Mouse (Mus musculus): Measurements from ENCODE around the gene Nmur1. TPM values are rescaled to one million over a fixed set of nuclear protein-coding genes. Genes with fewer than 3 reads are reported as not detected.
A peak's percentile ranks its signal among the peaks of the same experiment; 100 is the strongest.
"Not testable (repeated sequence)": the region's sequence is repeated elsewhere in the genome, so short reads cannot be mapped to it uniquely, and the experiment has no call there.

The Nmur1 gene
- polyA plus RNA-seq (2014; fragmentation: Nextera tagmentation; extraction: Ambion mirVana), result not detected in 2 replicates

DNA sequence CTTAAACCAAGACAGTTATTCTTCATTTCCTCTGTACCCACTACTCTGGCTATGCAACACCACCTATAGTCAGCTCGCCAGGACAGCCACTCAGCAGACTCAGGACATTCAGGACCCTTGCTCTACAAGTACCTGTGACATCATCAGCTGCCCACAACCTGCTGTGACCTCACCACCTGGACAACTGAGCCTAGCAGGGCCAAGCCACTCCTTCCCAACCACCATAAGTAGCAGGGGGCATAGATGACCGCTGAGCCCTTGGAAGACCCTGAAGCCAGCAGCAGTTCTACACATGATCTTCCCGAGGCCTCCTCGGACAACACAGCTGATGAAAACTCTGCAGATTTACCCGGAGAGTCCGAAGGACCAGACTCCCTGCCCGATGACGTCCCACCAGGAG lies at the start of gene Nmur1, which contains the start of gene Tex44:
Gene Nmur1 (minus strand): TSS at position 101 of the 400 bp plus-strand sequence.
Gene Tex44 (plus strand): TSS at position 202 of the 400 bp plus-strand sequence.
- 92% methylated on average over 8 of the region's 8 CpGs for WGBS
- Histone ChIP-seq H3K4me3 (ENCODE audit: low read depth, low read length) (no peak within 1 kb of the TSS), H3K9ac (replicated peaks; ENCODE audit: low read depth, low read length) (no peak within 1 kb of the TSS), H3K4me2 (replicated peaks; ENCODE audit: low read depth, low read length) (no peak within 1 kb of the TSS), H3K9me3 (ENCODE audit: control insufficient read depth, low read depth, low read length) (no peaks in the 10 kb centered on the region), H3K36me3 (ENCODE audit: control insufficient read depth, insufficient read depth, low read length) (no peaks in the 10 kb centered on the region), H3K4me1 (ENCODE audit: control insufficient read depth, insufficient read depth, low read length) (0 out of 2 replicates have a peak, but pooled peaks cover 2% of the 10 kb centered on the region), H3K27me3 (ENCODE audit: control insufficient read depth, insufficient read depth, low read length) (no peaks in the 10 kb centered on the region), H3K27ac (ENCODE audit: low read length) (no peak within 1 kb of the TSS)
- no peak for ATAC-seq (ENCODE audit: insufficient number of reproducible peaks, insufficient read depth, low FRiP score, low read depth)

DNA sequence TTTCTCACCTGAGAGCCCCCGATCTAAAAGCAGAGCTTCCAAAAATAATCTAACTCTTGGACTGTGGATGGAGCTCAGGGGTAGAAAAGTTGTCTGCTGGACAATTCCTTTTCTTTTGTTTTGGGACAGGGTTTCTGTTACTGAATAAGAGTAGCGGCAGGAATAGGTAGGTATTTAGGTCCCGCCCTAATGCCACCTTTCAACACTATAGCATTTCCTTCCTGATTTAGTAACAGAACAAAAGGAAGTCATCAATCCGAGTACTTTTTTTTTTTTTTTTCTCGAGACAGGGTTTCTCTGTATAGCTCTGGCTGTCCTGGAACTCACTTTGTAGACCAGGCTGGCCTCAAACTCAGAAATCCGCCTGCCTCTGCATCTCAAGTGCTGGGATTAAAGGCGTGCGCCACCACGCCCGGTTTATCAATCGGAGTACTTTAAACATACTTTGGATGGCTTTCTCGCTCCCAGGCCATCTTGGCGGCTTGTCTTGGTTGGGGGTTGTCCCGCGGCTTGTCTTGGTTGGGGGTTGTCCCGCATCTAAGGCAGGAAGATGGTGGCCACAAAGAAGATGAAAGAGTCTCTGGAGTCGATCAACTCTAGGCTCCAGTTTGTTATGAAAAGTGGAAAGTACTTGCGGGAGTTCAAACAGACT lies 47.2 kb upstream of the Nmur1 start:
- WGBS, result 90% methylated on average over 18 of the region's 18 CpGs
- no peaks in the 10 kb centered on the region for H3K27me3 ChIP-seq (ENCODE audit: control insufficient read depth, insufficient read depth, low read length)
- H3K36me3 ChIP-seq (ENCODE audit: control insufficient read depth, insufficient read depth, low read length), result no peaks in the 10 kb centered on the region
- peak overlapping the region; percentile 97 for H3K27ac ChIP-seq (ENCODE audit: low read length)
- no peak for ATAC-seq (ENCODE audit: insufficient number of reproducible peaks, insufficient read depth, low FRiP score, low read depth)
- H3K9me3 ChIP-seq (ENCODE audit: control insufficient read depth, low read depth, low read length), result no peaks in the 10 kb centered on the region
- H3K9ac ChIP-seq (replicated peaks; ENCODE audit: low read depth, low read length), result no peak overlapping the region
- no peak overlapping the region for H3K4me2 ChIP-seq (replicated peaks; ENCODE audit: low read depth, low read length)
- H3K4me3 ChIP-seq (ENCODE audit: low read depth, low read length), result no peak overlapping the region
- H3K4me1 ChIP-seq (ENCODE audit: control insufficient read depth, insufficient read depth, low read length), result peaks cover 8% of the 10 kb centered on the region; the same call in 1 of the 2 replicates

GRCm38 (mm10) chr1:86472197-86472952 lies 46.3 kb upstream of the Nmur1 start:
- Histone ChIP-seq H3K27me3 (ENCODE audit: control insufficient read depth, insufficient read depth, low read length) (no peaks in the 10 kb centered on the region), H3K9ac (replicated peaks; ENCODE audit: low read depth, low read length) (peak overlapping the region; percentile 36), H3K27ac (ENCODE audit: low read length) (peak overlapping the region; percentile 97), H3K36me3 (ENCODE audit: control insufficient read depth, insufficient read depth, low read length) (no peaks in the 10 kb centered on the region), H3K9me3 (ENCODE audit: control insufficient read depth, low read depth, low read length) (no peaks in the 10 kb centered on the region), H3K4me1 (ENCODE audit: control insufficient read depth, insufficient read depth, low read length) (peaks cover 8% of the 10 kb centered on the region; the same call in 1 of the 2 replicates), H3K4me2 (replicated peaks; ENCODE audit: low read depth, low read length) (peak overlapping the region; percentile 40), H3K4me3 (ENCODE audit: low read depth, low read length) (0 out of 2 replicates have a peak overlapping the region, but pooled peaks have one; percentile 6)
- peak; percentile 78 for ATAC-seq (ENCODE audit: insufficient number of reproducible peaks, insufficient read depth, low FRiP score, low read depth)
- whole genome bisulfite sequencing, result 9% methylated on average over 31 of the region's 31 CpGs

- not testable (repeated sequence) for H3K27me3 ChIP-seq (ENCODE audit: control insufficient read depth, insufficient read depth, low read length); H3K4me1 ChIP-seq (ENCODE audit: control insufficient read depth, insufficient read depth, low read length); H3K4me3 ChIP-seq (ENCODE audit: low read depth, low read length); H3K9me3 ChIP-seq (ENCODE audit: control insufficient read depth, low read depth, low read length); H3K36me3 ChIP-seq (ENCODE audit: control insufficient read depth, insufficient read depth, low read length); ATAC-seq (ENCODE audit: insufficient number of reproducible peaks, insufficient read depth, low FRiP score, low read depth)
- Histone ChIP-seq H3K9ac (replicated peaks; ENCODE audit: low read depth, low read length) (peak overlapping the region; percentile 36; the same call in 1 of the 2 replicates), H3K4me2 (replicated peaks; ENCODE audit: low read depth, low read length) (peak overlapping the region; percentile 40; the same call in 1 of the 2 replicates), H3K27ac (ENCODE audit: low read length) (peak overlapping the region; percentile 97)
- 74% methylated on average over 11 of the region's 11 CpGs for WGBS
Observed at GRCm38 (mm10) chr1:86471504-86471961, 45.5 kb upstream of the Nmur1 start.

DNA sequence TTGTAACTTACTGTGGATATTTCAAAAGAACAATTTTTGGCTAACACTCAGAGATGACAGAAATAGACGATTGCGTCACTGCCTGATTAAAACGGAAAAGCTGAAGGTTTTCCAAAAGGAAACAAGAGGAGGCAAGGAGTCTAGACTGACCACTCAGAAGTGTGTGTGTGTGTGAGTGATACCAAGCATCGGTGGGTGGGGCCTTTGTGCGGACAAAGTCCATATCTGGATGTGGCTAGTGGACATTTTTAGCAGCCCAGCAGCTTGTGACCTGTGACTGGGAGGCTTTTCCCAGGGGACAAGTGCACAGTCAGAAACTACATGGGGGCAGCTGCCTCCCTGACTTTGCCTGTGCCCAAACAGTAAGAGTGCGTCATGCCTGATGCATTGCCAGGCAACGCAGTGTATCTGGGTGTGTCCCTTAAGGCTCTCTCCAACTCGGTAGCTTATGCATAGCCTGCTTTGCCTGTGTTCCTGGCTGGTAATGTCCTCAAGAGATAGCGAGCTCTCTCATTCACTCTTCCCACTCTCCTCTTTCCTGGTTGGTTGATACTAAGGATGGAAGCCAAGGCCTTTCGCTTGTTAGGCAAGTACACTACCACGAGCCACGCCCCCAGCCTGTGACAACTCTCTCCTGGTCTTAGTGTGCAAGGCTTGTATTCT lies 44.6 kb upstream of the Nmur1 start:
- ATAC-seq (ENCODE audit: insufficient number of reproducible peaks, insufficient read depth, low FRiP score, low read depth), result peak; percentile 66
- Histone ChIP-seq H3K4me1 (ENCODE audit: control insufficient read depth, insufficient read depth, low read length) (peaks cover 8% of the 10 kb centered on the region; the same call in 1 of the 2 replicates), H3K36me3 (ENCODE audit: control insufficient read depth, insufficient read depth, low read length) (no peaks in the 10 kb centered on the region), H3K4me3 (ENCODE audit: low read depth, low read length) (no peak overlapping the region), H3K9ac (replicated peaks; ENCODE audit: low read depth, low read length) (no peak overlapping the region), H3K27ac (ENCODE audit: low read length) (peak overlapping the region; percentile 52; the same call in 1 of the 2 replicates), H3K9me3 (ENCODE audit: control insufficient read depth, low read depth, low read length) (no peaks in the 10 kb centered on the region), H3K4me2 (replicated peaks; ENCODE audit: low read depth, low read length) (no peak overlapping the region), H3K27me3 (ENCODE audit: control insufficient read depth, insufficient read depth, low read length) (no peaks in the 10 kb centered on the region)
- 61% methylated on average over 12 of the region's 12 CpGs for WGBS

DNA sequence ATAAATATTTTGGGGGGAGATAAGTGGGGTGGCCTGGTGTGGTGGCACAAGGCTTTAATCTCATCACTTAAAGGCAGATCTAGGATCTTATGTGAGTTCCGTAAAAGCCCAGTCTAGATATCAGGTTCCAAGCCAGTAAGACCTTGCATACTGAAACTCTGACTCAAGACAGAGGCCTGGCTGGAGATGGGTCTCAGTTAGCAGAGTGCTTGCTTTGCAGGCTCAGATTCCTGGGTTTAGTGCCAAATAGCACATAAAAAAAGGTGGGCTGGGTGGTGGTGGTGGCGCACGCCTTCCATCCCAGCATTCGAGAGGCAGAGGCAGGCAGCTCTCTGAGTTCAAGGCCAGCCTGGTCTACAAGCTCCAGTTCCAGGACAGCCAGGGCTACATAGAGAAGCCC lies 43.8 kb upstream of the Nmur1 start:
- no peak overlapping the region for H3K4me2 ChIP-seq (replicated peaks; ENCODE audit: low read depth, low read length)
- no peaks in the 10 kb centered on the region for H3K9me3 ChIP-seq (ENCODE audit: control insufficient read depth, low read depth, low read length)
- no peaks in the 10 kb centered on the region for H3K27me3 ChIP-seq (ENCODE audit: control insufficient read depth, insufficient read depth, low read length)
- ATAC-seq (ENCODE audit: insufficient number of reproducible peaks, insufficient read depth, low FRiP score, low read depth), result no peak
- H3K27ac ChIP-seq (ENCODE audit: low read length), result 0 out of 2 replicates have a peak overlapping the region, but pooled peaks have one; percentile 53
- peaks cover 10% of the 10 kb centered on the region for H3K4me1 ChIP-seq (ENCODE audit: control insufficient read depth, insufficient read depth, low read length)
- H3K9ac ChIP-seq (replicated peaks; ENCODE audit: low read depth, low read length), result no peak overlapping the region
- H3K36me3 ChIP-seq (ENCODE audit: control insufficient read depth, insufficient read depth, low read length), result no peaks in the 10 kb centered on the region
- no peak overlapping the region for H3K4me3 ChIP-seq (ENCODE audit: low read depth, low read length)
- WGBS, result 94% methylated on average over 4 of the region's 4 CpGs

DNA sequence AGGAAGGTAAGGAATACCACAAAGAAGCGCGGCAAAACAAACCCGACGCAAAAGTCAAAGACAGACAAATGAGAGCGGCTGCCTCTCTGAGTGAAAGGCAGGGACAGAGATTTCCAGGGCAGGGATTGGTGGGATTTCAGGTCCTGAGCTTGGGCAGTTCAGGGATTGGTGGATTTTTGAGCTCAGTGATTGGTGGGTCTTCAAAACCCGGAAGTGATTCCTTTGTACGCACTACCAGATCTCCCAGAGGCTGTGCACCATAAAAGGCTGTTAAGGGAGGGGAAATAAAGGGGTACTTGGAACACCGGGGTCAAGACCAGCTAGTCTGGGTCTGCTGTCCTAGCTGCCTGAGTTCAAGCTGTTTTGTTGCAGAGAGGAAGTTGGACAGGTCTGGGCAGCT lies 41.4 kb upstream of the Nmur1 start:
- Histone ChIP-seq H3K27ac (ENCODE audit: low read length) (no peak overlapping the region), H3K4me3 (ENCODE audit: low read depth, low read length) (no peak overlapping the region), H3K27me3 (ENCODE audit: control insufficient read depth, insufficient read depth, low read length) (no peaks in the 10 kb centered on the region), H3K36me3 (ENCODE audit: control insufficient read depth, insufficient read depth, low read length) (no peaks in the 10 kb centered on the region), H3K9ac (replicated peaks; ENCODE audit: low read depth, low read length) (no peak overlapping the region), H3K4me1 (ENCODE audit: control insufficient read depth, insufficient read depth, low read length) (peaks cover 6% of the 10 kb centered on the region), H3K9me3 (ENCODE audit: control insufficient read depth, low read depth, low read length) (no peaks in the 10 kb centered on the region), H3K4me2 (replicated peaks; ENCODE audit: low read depth, low read length) (no peak overlapping the region)
- no peak for ATAC-seq (ENCODE audit: insufficient number of reproducible peaks, insufficient read depth, low FRiP score, low read depth)
- 83% methylated on average over 8 of the region's 8 CpGs for WGBS

GRCm38 (mm10) chr1:86464875-86465224 lies 38.8 kb upstream of the Nmur1 start:
- H3K27ac ChIP-seq (ENCODE audit: low read length), result peak overlapping the region; percentile 82
- no peaks in the 10 kb centered on the region for H3K36me3 ChIP-seq (ENCODE audit: control insufficient read depth, insufficient read depth, low read length)
- no peaks in the 10 kb centered on the region for H3K27me3 ChIP-seq (ENCODE audit: control insufficient read depth, insufficient read depth, low read length)
- WGBS, result 42% methylated on average over 4 of the region's 4 CpGs
- H3K9ac ChIP-seq (replicated peaks; ENCODE audit: low read depth, low read length), result no peak overlapping the region
- no peak overlapping the region for H3K4me3 ChIP-seq (ENCODE audit: low read depth, low read length)
- peaks cover 4% of the 10 kb centered on the region; the same call in 1 of the 2 replicates for H3K4me1 ChIP-seq (ENCODE audit: control insufficient read depth, insufficient read depth, low read length)
- no peak overlapping the region for H3K4me2 ChIP-seq (replicated peaks; ENCODE audit: low read depth, low read length)
- H3K9me3 ChIP-seq (ENCODE audit: control insufficient read depth, low read depth, low read length), result no peaks in the 10 kb centered on the region
- ATAC-seq (ENCODE audit: insufficient number of reproducible peaks, insufficient read depth, low FRiP score, low read depth), result 0 out of 2 replicates have a peak, but pooled peaks have one; percentile 10

Measured in stomach, embryonic 14.5 days (tissue).